Mouse (Mus musculus): Measurements from ENCODE around the gene Col6a6. TPM values are rescaled to one million over a fixed set of nuclear protein-coding genes. Genes with fewer than 3 reads are reported as not detected.

Col6a6 gene
- total RNA-seq (2023) = 1 to 10 TPM in 1 of 2 experiments, under 1 TPM in 1; 0.92 to 1.1 TPM

GRCm38 (mm10) chr9:105827791-105828385 is at the start of gene Col6a6:
TSS of gene Col6a6 (minus strand) at chr9:105828160.

GRCm38 (mm10) chr9:105642460-105643371 is 185.2 kb downstream of the Col6a6 start, which contains the start of gene Pik3r4:
TSS of gene Pik3r4 (plus strand) at chr9:105642978.

Other genes starting within 250 kb of the Col6a6 start
- gene Pik3r4, start 185.2 kb downstream of the Col6a6 start, total RNA-seq (2023) = 10 to 100 TPM; 36.0 to 51.9 TPM
- not detected for gene Col6a5, start 132.5 kb upstream of the Col6a6 start, total RNA-seq (2023)

Data from T-cell, adult 66 days (primary cell).